Mouse (Mus musculus): ENCODE measurements around the gene Mier2.

The Mier2 gene

DNA sequence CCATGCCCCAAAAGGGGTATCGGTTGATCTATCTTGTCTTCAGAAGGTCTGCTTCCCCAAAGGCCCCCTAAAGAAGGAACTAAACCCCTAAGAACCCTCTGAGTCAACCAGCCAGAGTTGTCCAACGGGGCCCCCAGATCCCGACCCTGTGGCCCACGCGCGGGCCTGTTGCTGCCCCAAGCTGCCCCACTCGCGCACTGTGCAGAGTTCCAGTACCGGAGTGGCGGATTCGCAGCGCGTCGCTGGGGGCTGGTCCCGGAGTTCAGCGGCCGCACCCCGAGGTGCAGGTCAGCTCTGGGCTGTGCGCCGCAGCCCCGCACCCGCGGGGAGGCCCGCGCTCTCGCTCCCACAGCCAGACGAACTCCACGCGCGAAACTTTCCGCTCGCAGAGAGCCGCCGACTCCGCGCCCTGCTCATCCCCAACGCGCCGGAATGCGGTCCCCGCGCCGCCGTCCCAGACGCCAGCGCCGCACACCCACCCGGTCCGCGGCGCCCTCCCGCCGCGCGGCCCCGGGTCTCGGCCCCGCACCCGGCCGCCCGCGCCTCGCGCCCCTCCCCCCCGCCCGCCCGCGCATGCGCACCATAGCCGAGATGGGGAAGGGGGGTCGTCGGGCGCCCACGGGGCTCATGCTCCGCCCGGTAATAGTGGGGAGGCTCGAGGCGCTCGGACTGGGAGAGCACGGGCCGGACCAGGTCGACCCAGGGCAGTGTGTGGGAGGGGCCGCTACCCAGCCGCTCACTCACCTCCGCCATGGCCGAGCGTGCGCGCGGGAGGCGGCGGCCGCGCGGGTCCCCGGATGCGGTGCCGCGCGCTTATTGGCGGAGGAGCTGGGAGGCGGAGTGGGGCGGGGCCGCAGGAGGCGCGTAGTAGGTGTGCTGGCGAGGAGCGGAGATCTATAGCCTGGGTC is at the start of gene Mier2:
Mier2 (minus strand) TSS at position 870 of the 908 bp plus-strand sequence.
- DNase-seq (ENCODE audit: low read depth, low spot score), result peak; percentile 69

- DNase-seq (ENCODE audit: low read depth, low spot score), result no peak
These were observed 42.9 kb upstream of the Mier2 start for GRCm38 (mm10) chr10:79597936-79598230.

GRCm38 (mm10) chr10:79597051-79597935 is 42.3 kb upstream of the Mier2 start:
- DNase-seq (ENCODE audit: low read depth, low spot score), result no peak

- no peak for DNase-seq (ENCODE audit: low read depth, low spot score)
These were observed 40.6 kb upstream of the Mier2 start for GRCm38 (mm10) chr10:79595590-79595929.

GRCm38 (mm10) chr10:79594872-79595589 is 40.0 kb upstream of the Mier2 start:
- peak; percentile 54 for DNase-seq (ENCODE audit: low read depth, low spot score)

- no peak for DNase-seq (ENCODE audit: low read depth, low spot score)
These were observed 39.1 kb upstream of the Mier2 start for GRCm38 (mm10) chr10:79594111-79594510.

DNA sequence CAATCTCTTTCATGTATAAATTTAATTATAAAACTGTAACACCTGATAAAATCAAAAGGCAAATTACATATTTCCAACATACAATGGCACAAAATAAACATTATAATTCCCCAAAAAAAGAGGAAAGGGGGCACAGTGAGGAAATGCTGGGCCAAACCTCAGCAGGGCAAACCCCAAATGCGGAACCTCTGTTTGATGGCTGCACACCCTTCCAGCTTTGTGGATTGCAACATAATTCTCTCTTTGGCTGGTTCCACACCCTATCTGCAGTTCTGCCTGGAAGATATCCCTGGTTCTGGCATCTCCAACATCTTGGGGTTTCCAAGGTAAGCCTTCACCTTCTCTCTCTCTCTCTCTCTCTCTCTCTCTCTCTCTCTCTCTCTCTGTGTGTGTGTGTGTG is 35.7 kb upstream of the Mier2 start:
- no peak for DNase-seq (ENCODE audit: low read depth, low spot score)

- DNase-seq (ENCODE audit: low read depth, low spot score), result no peak
These were observed 32.7 kb upstream of the Mier2 start for GRCm38 (mm10) chr10:79587752-79588126.

DNA sequence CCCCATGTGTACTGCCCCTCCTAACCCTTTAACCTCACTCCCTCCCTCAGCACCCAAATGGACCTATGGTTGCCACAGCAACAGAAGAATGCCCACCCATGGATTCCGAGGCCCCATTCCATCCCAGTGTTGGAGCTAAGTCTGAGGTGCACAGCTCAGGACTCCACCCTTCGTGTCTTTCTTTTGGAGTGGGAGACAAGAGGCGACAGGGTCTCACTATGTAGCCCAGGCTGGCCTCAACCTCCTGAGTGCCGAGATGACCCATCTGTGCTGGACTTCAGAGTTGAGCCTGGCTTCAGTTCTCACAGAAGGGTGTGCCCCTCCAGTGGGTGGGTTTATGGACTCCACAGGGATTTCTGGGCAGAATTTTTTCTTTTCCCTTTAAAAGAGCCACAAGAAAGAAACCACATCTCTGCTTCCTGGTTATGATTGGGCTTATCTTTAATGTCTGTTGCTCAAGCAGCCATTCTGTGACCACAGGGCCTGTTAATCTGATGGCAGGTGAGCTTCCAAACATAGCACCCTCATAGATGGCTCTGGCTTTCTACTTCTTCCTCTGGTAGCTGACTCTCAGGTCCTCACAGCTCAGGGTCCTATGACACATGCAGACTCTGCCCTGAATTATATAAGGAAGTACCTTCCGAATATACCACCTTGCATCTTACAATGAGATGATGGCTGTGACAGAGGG is 32.2 kb upstream of the Mier2 start, which contains the start of gene Theg:
Theg (minus strand) TSS at position 271 of the 691 bp plus-strand sequence.
- DNase-seq (ENCODE audit: low read depth, low spot score), result no peak

- no peak for DNase-seq (ENCODE audit: low read depth, low spot score)
These were observed 31.2 kb upstream of the Mier2 start for GRCm38 (mm10) chr10:79586243-79586642.

GRCm38 (mm10) chr10:79585723-79586122 is 30.7 kb upstream of the Mier2 start:
- no peak for DNase-seq (ENCODE audit: low read depth, low spot score)

DNA sequence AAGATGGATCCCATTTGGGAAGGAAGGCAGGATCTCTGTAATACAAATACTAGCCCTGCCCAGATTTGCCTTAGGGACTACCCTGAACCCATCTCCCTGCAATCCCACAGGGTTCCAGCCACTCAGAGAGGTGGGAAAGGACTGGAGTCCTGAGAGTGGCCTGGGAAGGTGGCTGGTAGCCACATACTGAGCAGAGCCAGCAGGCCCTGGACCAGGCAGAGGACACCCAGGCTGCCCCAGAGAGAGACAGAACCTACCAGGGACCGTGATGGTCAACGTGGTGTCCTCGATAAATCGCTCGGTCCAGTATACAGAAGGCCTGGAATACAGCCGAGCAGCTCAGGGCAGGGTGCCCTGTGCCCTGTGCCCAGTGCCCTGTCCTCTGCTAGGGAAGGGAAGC is 30.1 kb upstream of the Mier2 start:
- no peak for DNase-seq (ENCODE audit: low read depth, low spot score)

DNA sequence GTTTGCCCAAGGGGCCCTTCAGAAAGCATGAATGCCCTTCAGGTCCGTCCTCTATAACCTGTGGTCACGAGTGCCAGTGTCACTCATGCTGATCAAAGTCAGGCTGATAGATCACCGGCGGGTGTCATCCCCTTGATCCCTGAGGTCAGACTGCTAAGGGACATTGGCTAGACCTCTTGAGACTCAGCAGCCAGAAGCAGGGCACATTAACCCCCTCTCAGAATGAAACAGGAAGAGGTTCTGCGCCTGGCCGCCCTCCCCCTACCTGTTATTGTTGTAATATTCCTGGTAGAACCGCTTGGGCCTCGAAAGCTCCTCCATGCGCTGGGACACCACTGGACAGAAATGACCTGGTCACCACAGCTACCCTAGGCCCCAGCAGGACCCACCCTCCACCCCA is 29.4 kb upstream of the Mier2 start:
- no peak for DNase-seq (ENCODE audit: low read depth, low spot score)

DNA sequence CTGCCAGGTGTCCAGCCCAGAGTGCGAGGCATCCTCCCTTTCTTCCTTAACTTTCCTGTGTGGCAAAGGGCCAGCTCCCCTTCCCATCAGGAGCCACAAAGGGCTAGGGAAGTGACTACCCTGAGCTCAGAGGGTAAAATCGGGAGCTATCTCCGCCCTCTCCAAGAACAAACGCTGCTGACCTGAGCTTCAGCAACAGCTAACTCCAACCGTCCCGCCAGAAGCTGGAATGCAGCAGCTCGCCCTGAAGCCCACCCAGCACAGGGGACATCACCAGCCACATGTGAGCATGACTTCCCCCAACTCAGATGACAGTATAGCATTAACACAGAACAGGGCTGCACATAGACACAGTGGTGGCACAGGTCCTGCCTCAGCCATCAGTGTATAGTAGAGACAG is 29.0 kb upstream of the Mier2 start:
- no peak for DNase-seq (ENCODE audit: low read depth, low spot score)

GRCm38 (mm10) chr10:79581501-79581900 is 26.5 kb upstream of the Mier2 start:
- DNase-seq (ENCODE audit: low read depth, low spot score), result no peak

DNA sequence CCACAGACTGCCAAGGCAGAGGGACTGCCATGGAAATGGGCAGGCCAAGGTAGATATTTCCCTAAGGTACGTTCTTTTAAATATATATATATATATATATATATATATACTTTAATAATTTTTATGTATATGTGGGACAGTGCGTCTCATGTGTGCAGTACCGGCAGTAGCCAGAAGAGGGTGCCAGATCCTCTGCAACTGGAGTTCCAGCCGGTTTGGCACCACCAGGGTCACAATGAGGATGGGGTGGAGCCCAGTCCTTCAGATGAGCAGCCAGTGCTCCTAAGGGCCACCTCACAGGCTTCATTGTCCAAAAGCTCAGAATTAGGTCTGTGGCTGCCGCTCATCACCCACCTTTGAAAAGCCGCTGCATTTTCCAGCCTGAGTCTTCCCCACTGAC is 25.8 kb upstream of the Mier2 start:
- no peak for DNase-seq (ENCODE audit: low read depth, low spot score)

DNA sequence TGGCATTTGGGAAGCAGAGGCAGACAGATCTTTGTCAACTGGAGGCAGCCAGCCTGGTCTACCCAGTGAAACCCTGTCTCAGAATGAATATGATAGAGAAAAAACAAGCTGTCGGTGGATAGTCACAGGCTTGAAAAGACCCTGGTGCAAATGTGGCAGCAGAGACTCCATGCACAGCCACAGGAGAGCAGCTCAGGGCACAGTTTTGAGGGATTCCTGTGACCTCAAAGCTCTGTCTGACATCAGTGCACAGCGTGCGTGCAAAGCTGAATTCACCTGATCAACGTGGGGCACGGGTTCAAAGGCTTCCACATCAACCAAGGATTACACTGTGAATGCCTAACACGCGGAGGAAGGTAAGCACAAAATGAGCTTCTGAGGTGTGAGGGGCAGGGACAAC is 25.4 kb upstream of the Mier2 start:
- no peak for DNase-seq (ENCODE audit: low read depth, low spot score)

DNA sequence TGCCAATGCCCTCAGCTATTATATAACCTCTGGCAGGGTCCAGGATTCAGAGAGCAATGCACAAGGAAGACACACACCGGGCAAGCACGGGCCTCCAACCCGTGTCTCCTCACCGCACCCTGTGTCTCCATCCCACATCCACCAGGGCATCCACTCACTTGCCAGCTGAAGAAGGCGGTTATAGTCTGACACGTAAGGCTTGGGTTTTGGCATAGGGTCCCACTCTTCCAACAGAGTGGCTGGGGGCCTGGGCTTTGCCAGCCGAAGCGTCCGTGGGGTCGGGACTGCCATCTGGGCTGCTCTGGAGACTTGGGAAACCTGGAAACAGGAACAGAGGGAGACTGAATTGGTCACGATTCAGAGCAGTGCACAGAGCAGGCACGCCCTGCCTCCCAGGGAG is 24.8 kb upstream of the Mier2 start:
- no peak for DNase-seq (ENCODE audit: low read depth, low spot score)

- DNase-seq (ENCODE audit: low read depth, low spot score), result no peak
These were observed 23.9 kb upstream of the Mier2 start for GRCm38 (mm10) chr10:79578891-79579290.

DNA sequence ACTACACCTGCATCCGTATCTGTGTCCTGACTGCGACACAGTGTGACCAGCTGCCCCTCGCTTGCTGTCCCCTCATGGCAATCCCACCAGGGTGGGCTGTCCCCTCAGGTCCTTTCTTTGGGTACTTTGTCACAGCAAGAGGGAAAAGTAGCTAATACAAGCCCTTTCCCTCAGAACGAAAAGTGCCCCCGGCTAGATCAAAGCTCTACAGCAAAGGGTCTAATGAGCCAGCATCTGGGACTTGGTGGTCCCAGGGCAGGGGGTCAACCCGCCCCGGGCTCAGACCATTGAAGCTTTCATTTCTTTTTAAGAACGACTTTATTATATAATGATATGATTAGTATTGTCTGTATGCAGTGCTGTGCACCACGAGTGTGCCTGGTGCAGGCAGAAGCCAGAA is 23.3 kb upstream of the Mier2 start:
- DNase-seq (ENCODE audit: low read depth, low spot score), result no peak

DNA sequence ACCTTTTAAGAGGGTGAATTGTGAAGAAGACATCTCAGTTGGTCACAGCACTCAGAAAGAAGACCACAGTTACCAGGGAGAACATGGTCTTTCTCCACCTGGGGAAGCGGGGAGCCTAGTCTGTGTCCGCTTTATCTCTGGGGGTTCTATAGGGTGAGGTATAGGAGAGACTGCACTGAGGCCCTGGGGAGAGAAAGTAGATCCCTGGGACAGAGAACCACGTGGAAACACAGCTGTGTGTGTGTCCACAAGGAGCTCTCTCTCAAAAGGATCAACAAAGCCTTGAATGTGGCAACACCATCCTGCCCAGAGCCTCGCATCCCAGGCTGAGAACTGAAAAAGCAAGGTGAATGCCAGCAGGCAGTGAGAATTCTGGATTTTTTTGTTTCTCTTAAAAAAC is 22.4 kb upstream of the Mier2 start:
- DNase-seq (ENCODE audit: low read depth, low spot score), result no peak

GRCm38 (mm10) chr10:79575754-79576153 is 20.8 kb upstream of the Mier2 start:
- no peak for DNase-seq (ENCODE audit: low read depth, low spot score)

Measured in retina, adult 2 months (tissue).